Mouse (Mus musculus) liver, postnatal 0 days (tissue): ENCODE measurements around the gene Rhoa.

Experiments
- CTCF ChIP-seq: sonication (generic); IDR thresholded peaks from 2 replicates; pipeline ENCODE4 v1.5.1; 2016; ENCODE audit warnings: antibody characterized with exemption, low read depth
- EP300 ChIP-seq: IDR thresholded peaks from 2 replicates; pipeline ENCODE4 v1.6.1; 2016; ENCODE audit warnings: antibody characterized with exemption, low read depth, mild to moderate bottlenecking

DNA sequence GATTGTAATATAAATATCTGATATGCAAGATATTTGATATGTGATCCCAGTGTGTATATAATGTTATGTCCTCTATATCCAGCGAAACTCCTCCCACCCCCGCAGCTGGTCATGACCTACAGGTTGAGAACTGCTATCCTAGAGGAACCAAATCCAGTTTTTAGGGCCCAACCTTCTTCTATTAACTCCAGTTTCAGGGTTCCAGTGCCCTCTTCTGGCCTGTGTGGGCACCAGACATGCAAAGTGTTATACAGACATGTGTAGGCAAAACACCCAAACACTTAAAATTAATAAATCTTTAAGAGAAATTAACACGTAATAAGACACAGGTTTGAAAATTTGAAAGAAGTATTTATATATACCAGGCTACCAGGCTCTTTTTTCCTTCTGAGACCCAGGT, 11.6 kb downstream of the Rhoa start:
- peak; percentile 55 for TF ChIP-seq CTCF
- no peak for TF ChIP-seq EP300
